Mouse (Mus musculus): ENCODE data around the gene Upk1b. TPM values are rescaled to one million over a fixed set of nuclear protein-coding genes. Genes with fewer than 3 reads are reported as not detected.

Gene Upk1b
- total RNA-seq, 2 experiments from 2014 or later = 4.3 to 5.1 TPM

GRCm38 (mm10) chr16:38763508-38763907 is 36.6 kb downstream of the Upk1b start:
- DNase-seq (ENCODE audit: low spot score in 2 of 2) = no peak

DNA sequence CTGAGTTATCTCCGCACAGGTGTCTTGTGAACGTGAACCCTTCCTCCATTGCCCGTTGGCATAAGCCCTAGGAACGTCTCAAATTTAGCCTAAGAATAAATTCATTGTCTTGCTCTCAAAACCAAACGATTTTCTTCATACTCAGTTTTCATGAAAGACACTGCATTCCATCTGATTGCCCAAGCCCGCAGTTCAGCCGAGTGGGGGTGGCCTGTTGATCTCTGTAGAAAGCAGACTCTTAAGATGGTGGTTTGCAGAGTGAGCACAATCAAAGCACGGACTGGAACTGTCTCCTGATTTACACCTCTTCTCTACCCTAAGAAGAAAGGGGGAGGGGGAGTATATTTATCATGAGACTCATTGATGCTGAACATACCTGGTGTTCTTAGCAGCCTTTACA is 37.7 kb downstream of the Upk1b start:
- no peak for DNase-seq (ENCODE audit: low spot score in 2 of 2)

- no peak for DNase-seq (ENCODE audit: low spot score in 2 of 2)
These were observed 38.2 kb downstream of the Upk1b start for GRCm38 (mm10) chr16:38761972-38762371.

DNA sequence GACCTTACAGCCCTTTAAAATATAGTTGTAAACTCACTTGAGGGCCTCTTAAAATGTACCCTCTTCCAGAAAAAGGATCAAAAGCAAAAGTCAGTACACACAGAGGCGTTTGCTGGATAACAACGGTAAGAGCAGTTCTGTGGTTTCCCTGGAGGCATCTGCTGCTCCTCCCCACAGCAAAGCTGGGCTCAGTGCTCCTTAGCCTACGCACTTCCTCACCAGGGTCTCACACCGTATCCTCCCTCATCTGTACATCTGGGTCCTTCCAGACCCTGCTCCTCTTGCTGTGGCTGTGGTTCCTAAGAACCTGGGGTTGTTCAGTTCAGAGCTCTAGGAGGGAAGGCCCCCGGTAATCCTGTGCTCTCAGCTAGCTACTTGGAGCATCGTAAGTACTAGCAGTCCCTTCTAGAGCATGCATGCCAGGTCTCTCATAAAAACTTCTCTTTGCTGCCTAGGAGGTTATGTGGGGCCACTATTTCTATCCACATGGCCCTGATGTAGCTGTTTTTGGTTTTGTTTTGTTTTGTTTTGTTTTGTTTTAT is 39.2 kb downstream of the Upk1b start:
- DNase-seq (ENCODE audit: low spot score in 2 of 2) = no peak

- no peak for DNase-seq (ENCODE audit: low spot score in 2 of 2)
These were observed 39.9 kb downstream of the Upk1b start for GRCm38 (mm10) chr16:38760239-38760638.

- no peak for DNase-seq (ENCODE audit: low spot score in 2 of 2)
These were observed 41.8 kb downstream of the Upk1b start for GRCm38 (mm10) chr16:38758104-38758861.

DNA sequence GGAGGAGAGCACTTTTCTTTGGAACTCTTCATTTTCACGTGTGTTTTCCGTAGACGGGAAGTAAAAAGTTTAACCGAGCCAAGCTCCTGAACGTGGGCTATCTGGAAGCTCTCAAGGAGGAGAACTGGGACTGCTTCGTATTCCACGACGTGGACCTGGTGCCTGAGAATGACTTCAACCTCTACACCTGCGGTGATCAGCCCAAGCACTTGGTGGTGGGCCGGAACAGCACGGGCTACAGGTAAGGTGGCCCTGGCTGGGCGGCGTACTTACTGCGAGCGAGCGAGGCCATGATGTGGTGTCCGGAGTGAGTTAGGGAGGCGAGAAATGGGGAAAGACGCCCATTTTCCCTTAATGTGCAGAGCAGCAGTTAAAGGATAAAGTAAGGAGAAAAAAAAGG is 42.5 kb downstream of the Upk1b start:
- no peak for DNase-seq (ENCODE audit: low spot score in 2 of 2)

DNA sequence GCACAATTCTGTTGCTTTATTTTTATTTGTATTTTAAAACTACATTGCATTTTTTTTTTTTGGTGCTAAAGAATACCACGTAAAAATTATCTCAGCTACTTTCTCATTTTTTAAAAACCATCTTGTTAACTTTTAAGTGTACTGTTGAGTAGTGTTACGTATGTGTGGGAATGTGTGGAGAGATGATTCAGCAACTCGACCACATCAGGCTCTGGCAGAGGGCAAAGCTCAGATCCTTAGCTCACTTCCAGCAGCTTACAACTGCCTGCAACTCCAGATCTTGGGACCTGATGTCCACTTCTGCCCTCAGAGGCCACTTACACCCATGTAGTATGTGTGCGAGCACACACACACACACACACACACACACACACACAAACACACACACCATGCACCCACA is 43.6 kb downstream of the Upk1b start:
- no peak for DNase-seq (ENCODE audit: low spot score in 2 of 2)

- no peak for DNase-seq (ENCODE audit: low spot score in 2 of 2)
These were observed 44.0 kb downstream of the Upk1b start for GRCm38 (mm10) chr16:38756177-38756503.

- DNase-seq (ENCODE audit: low spot score in 2 of 2) = no peak
These were observed 44.5 kb downstream of the Upk1b start for GRCm38 (mm10) chr16:38755452-38756176.

DNA sequence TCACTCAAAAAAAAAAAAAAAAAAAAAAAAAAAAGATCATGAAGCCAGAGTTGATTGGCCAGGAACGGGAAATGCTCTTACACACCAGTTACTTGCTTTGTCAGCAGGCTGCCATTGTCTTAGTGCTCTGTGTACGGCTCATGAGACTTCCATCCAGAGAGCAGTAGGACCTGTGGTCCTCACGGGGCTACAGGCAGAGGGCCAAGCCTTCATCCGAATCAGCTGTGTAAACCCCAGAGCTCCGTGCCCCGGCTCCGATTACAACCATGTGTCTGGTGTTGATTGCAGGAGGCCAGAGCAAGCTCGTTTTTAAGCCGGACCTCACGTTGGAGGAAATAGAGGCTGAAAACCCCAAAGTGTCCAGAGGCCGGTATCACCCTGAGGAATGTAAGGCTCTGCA is 46.5 kb downstream of the Upk1b start:
- DNase-seq (ENCODE audit: low spot score in 2 of 2) = no peak

DNA sequence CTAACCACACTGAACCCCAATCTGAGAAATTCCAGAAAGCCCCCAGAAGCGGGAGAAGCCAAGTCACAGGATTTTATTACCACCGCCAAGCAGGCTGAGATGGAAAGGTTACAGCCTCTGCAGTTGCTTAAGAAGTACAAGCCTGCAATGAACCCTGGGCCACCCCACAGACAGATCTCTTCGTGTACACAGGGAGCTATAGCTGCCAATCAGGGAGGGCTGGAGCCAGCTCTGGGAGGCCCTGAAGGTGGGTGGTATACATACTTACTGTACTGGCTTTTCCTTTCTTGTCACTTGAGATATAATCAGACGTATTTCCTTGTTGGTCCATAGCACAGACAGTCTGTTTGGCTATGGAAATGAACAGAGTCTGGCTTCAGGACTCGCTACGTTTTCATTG is 49.3 kb downstream of the Upk1b start:
- no peak for DNase-seq (ENCODE audit: low spot score in 2 of 2)

DNA sequence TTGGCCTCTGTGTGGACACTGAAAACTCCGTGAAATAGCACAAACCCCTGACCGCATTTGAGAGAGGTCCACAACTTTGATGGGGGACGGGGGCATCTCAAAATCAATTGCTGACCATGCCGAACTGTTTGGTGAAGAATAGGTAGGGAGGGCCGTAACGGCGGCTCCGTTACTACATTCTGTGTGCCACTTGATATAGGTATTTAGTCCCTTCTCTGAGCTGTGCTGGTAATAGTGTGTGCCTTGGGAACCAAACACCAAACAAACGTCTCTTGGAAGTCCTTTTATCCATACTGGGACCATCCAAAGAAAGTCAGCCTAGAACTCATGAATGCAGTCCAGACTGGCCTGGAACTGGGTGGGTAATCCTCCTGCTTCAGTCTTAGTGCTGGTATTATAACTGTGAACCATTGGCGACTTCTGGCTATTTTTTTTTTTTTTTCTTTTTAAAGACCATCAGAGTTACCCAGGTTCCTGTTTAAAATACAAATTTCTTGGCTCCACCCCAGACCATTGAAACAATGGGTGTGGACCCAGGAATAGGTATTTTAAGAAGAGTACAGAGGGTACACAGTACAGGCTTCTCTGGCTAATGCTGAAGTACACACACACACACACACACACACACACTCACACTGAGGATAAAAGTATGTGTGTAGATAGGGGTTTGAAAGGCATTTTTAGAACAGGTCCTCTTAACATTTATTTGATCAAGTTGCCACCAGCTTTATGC is 56.0 kb downstream of the Upk1b start:
- no peak for DNase-seq (ENCODE audit: low spot score in 2 of 2)

GRCm38 (mm10) chr16:38742659-38743131 is 57.4 kb downstream of the Upk1b start:
- DNase-seq (ENCODE audit: low spot score in 2 of 2) = no peak

DNA sequence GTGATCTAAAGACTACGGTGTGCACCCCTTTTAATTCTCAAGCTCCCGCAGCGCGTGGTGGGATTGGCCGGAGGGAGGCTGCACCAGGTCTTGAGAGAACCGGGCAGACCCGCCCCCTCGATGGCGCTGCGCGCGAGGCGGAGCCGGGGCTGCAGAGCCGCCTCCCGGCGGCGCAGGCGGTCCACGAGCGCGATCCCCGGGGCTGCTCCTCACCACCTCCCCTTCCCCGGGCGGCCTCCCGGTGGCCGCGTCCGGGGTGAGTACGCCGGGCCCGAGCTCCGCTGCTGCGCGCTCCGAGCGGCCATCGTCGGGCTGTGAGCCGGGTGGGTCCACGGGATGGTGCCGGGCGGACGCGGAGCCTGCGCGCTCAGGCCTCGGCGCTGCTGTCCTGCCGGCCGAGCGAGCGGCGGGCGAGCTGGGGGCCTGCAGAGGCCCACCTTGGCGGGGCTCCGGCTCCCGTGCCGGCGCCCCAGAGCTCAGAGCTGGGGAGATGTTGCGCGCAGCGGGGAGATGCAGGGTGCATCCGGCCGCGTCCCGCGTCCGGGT is 57.9 kb downstream of the Upk1b start, which contains the start of gene B4galt4:
B4galt4 (plus strand) TSS at position 152 of the 546 bp plus-strand sequence.
- DNase-seq (ENCODE audit: low spot score in 2 of 2) = peak; percentile 43 to 62

- no peak for DNase-seq (ENCODE audit: low spot score in 2 of 2)
These were observed 58.8 kb downstream of the Upk1b start for GRCm38 (mm10) chr16:38741204-38741903.

- DNase-seq (ENCODE audit: low spot score in 2 of 2) = no peak
These were observed 69.2 kb downstream of the Upk1b start for GRCm38 (mm10) chr16:38730921-38731320.

GRCm38 (mm10) chr16:38729610-38730288 is 70.4 kb downstream of the Upk1b start:
- DNase-seq (ENCODE audit: low spot score in 2 of 2) = no peak

DNA sequence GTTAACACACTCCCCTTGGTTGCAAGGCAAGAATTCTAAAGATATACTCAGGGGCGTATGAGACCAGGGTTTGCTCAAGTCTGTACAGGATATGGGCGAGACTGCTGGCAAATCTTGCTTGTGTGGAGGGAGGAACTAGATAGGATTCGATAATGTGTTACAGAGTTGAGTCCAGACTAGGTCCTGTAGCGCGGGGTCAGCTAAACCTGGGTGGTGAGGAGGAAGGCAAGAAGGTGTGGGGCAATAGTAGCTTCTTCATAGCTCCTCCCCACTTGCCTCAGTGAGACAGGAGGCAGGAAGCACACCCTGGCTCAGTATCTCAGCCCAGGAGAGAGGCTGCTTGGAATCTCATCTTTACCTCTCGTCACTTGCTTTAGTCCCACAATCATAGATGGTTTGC is 71.0 kb downstream of the Upk1b start:
- no peak for DNase-seq (ENCODE audit: low spot score in 2 of 2)

GRCm38 (mm10) chr16:38728576-38729132 is 71.5 kb downstream of the Upk1b start:
- DNase-seq (ENCODE audit: low spot score in 2 of 2) = no peak
